Mouse (Mus musculus): Measurements from ENCODE around the gene Auts2. TPM values are rescaled to one million over a fixed set of nuclear protein-coding genes. Genes with fewer than 3 reads are reported as not detected.
A peak's percentile ranks its signal among the peaks of the same experiment; 100 is the strongest.

Gene Auts2
- polyA plus RNA-seq, 1 experiment from 2014 or later = 4.4 TPM

- Histone ChIP-seq H3K4me3 (ENCODE audit: low read depth, low read length) (no peak overlapping the region), H3K9me3 (ENCODE audit: low read length) (no peaks in the 10 kb centered on the region), H3K9ac (replicated peaks; ENCODE audit: low read depth) (no peak overlapping the region), H3K27me3 (replicated peaks; ENCODE audit: insufficient read depth, low read length) (no peaks in the 10 kb centered on the region), H3K4me1 (ENCODE audit: insufficient read depth, low read depth, low read length) (no peaks in the 10 kb centered on the region), H3K27ac (ENCODE audit: low read length) (no peak overlapping the region), H3K36me3 (ENCODE audit: insufficient read depth, low read length) (no peaks in the 10 kb centered on the region), H3K4me2 (replicated peaks; ENCODE audit: low read depth, low read length) (no peak overlapping the region)
- TF ChIP-seq EP300 (IDR thresholded peaks at IDR 0.05) = no peak
- no peak for ATAC-seq
- WGBS = 55% methylated on average over 4 of the region's 4 CpGs
- DNase-seq (ENCODE audit: low spot score) = no peak
These were observed 820.8 kb downstream of the Auts2 start for GRCm38 (mm10) chr5:131722361-131722760.

- TF ChIP-seq EP300 (IDR thresholded peaks at IDR 0.05) (no peak), CTCF (IDR thresholded peaks at IDR 0.05) (no peak)
- no peaks in the 10 kb centered on the region for H3K4me1 ChIP-seq (ENCODE audit: insufficient read depth, low read depth, low read length)
- H3K9me3 ChIP-seq (ENCODE audit: low read length) = no peaks in the 10 kb centered on the region
- ATAC-seq = no peak
- H3K36me3 ChIP-seq (ENCODE audit: insufficient read depth, low read length) = no peaks in the 10 kb centered on the region
- no peak overlapping the region for H3K27ac ChIP-seq (ENCODE audit: low read length)
- H3K4me2 ChIP-seq (replicated peaks; ENCODE audit: low read depth, low read length) = no peak overlapping the region
- DNase-seq (ENCODE audit: low spot score) = no peak
- H3K9ac ChIP-seq (replicated peaks; ENCODE audit: low read depth) = no peak overlapping the region
- H3K4me3 ChIP-seq (ENCODE audit: low read depth, low read length) = no peak overlapping the region
- no peaks in the 10 kb centered on the region for H3K27me3 ChIP-seq (replicated peaks; ENCODE audit: insufficient read depth, low read length)
- 72% methylated on average over 13 of the region's 13 CpGs for WGBS
These were observed 825.1 kb downstream of the Auts2 start for GRCm38 (mm10) chr5:131718013-131718412.

- DNase-seq (ENCODE audit: low spot score) (peak; percentile 9), ATAC-seq (no peak)
- Histone ChIP-seq H3K36me3 (ENCODE audit: insufficient read depth, low read length) (no peaks in the 10 kb centered on the region), H3K4me3 (ENCODE audit: low read depth, low read length) (no peak overlapping the region), H3K27me3 (replicated peaks; ENCODE audit: insufficient read depth, low read length) (no peaks in the 10 kb centered on the region), H3K4me2 (replicated peaks; ENCODE audit: low read depth, low read length) (no peak overlapping the region), H3K27ac (ENCODE audit: low read length) (no peak overlapping the region), H3K9ac (replicated peaks; ENCODE audit: low read depth) (no peak overlapping the region), H3K4me1 (ENCODE audit: insufficient read depth, low read depth, low read length) (no peaks in the 10 kb centered on the region), H3K9me3 (ENCODE audit: low read length) (no peaks in the 10 kb centered on the region)
- 77% methylated on average over 19 of the region's 19 CpGs for WGBS
- TF ChIP-seq EP300 (IDR thresholded peaks at IDR 0.05) (no peak), CTCF (IDR thresholded peaks at IDR 0.05) (no peak)
These were observed 825.7 kb downstream of the Auts2 start for GRCm38 (mm10) chr5:131717359-131717965.

GRCm38 (mm10) chr5:131714979-131715378, 828.2 kb downstream of the Auts2 start:
- ATAC-seq (no peak), DNase-seq (ENCODE audit: low spot score) (no peak)
- H3K9ac ChIP-seq (replicated peaks; ENCODE audit: low read depth) = no peak overlapping the region
- no peak overlapping the region for H3K4me3 ChIP-seq (ENCODE audit: low read depth, low read length)
- H3K4me2 ChIP-seq (replicated peaks; ENCODE audit: low read depth, low read length) = no peak overlapping the region
- H3K4me1 ChIP-seq (ENCODE audit: insufficient read depth, low read depth, low read length) = peaks cover 3% of the 10 kb centered on the region; the same call in 1 of the 2 replicates
- no peaks in the 10 kb centered on the region for H3K9me3 ChIP-seq (ENCODE audit: low read length)
- H3K36me3 ChIP-seq (ENCODE audit: insufficient read depth, low read length) = no peaks in the 10 kb centered on the region
- WGBS = 75% methylated on average over 5 of the region's 5 CpGs
- no peak overlapping the region for H3K27ac ChIP-seq (ENCODE audit: low read length)
- no peak for TF ChIP-seq CTCF (IDR thresholded peaks at IDR 0.05)
- TF ChIP-seq EP300 (IDR thresholded peaks at IDR 0.05) = no peak
- no peaks in the 10 kb centered on the region for H3K27me3 ChIP-seq (replicated peaks; ENCODE audit: insufficient read depth, low read length)

- ATAC-seq = no peak
- DNase-seq (ENCODE audit: low spot score) = no peak
- WGBS = 91% methylated on average over 2 of the region's 2 CpGs
- H3K9me3 ChIP-seq (ENCODE audit: low read length) = no peaks in the 10 kb centered on the region
- H3K4me3 ChIP-seq (ENCODE audit: low read depth, low read length) = no peak overlapping the region
- H3K36me3 ChIP-seq (ENCODE audit: insufficient read depth, low read length) = no peaks in the 10 kb centered on the region
- H3K9ac ChIP-seq (replicated peaks; ENCODE audit: low read depth) = no peak overlapping the region
- no peak overlapping the region for H3K4me2 ChIP-seq (replicated peaks; ENCODE audit: low read depth, low read length)
- peaks cover 3% of the 10 kb centered on the region; the same call in 1 of the 2 replicates for H3K4me1 ChIP-seq (ENCODE audit: insufficient read depth, low read depth, low read length)
- no peaks in the 10 kb centered on the region for H3K27me3 ChIP-seq (replicated peaks; ENCODE audit: insufficient read depth, low read length)
- no peak overlapping the region for H3K27ac ChIP-seq (ENCODE audit: low read length)
- TF ChIP-seq EP300 (IDR thresholded peaks at IDR 0.05) = no peak
- 0 out of 2 replicates have a peak, but pooled peaks have one; percentile 11 for TF ChIP-seq CTCF (IDR thresholded peaks at IDR 0.05)
These were observed 830.7 kb downstream of the Auts2 start for GRCm38 (mm10) chr5:131712441-131712840.

GRCm38 (mm10) chr5:131711474-131712129, 831.5 kb downstream of the Auts2 start:
- no peaks in the 10 kb centered on the region for H3K27me3 ChIP-seq (replicated peaks; ENCODE audit: insufficient read depth, low read length)
- H3K4me1 ChIP-seq (ENCODE audit: insufficient read depth, low read depth, low read length) = peaks cover 3% of the 10 kb centered on the region; the same call in 1 of the 2 replicates
- H3K9me3 ChIP-seq (ENCODE audit: low read length) = no peaks in the 10 kb centered on the region
- WGBS = 34% methylated on average over 5 of the region's 5 CpGs
- H3K4me2 ChIP-seq (replicated peaks; ENCODE audit: low read depth, low read length) = no peak overlapping the region
- H3K36me3 ChIP-seq (ENCODE audit: insufficient read depth, low read length) = no peaks in the 10 kb centered on the region
- H3K9ac ChIP-seq (replicated peaks; ENCODE audit: low read depth) = no peak overlapping the region
- 0 out of 2 replicates have a peak, but pooled peaks have one; percentile 17 for TF ChIP-seq CTCF (IDR thresholded peaks at IDR 0.05)
- no peak for TF ChIP-seq EP300 (IDR thresholded peaks at IDR 0.05)
- H3K4me3 ChIP-seq (ENCODE audit: low read depth, low read length) = no peak overlapping the region
- ATAC-seq (peak; percentile 16; the same call in 1 of the 2 replicates), DNase-seq (ENCODE audit: low spot score) (peak; percentile 36)
- H3K27ac ChIP-seq (ENCODE audit: low read length) = no peak overlapping the region

Measured in lung, postnatal 0 days (tissue).